Mouse (Mus musculus): Measurements from ENCODE around the gene Sost.

DNA sequence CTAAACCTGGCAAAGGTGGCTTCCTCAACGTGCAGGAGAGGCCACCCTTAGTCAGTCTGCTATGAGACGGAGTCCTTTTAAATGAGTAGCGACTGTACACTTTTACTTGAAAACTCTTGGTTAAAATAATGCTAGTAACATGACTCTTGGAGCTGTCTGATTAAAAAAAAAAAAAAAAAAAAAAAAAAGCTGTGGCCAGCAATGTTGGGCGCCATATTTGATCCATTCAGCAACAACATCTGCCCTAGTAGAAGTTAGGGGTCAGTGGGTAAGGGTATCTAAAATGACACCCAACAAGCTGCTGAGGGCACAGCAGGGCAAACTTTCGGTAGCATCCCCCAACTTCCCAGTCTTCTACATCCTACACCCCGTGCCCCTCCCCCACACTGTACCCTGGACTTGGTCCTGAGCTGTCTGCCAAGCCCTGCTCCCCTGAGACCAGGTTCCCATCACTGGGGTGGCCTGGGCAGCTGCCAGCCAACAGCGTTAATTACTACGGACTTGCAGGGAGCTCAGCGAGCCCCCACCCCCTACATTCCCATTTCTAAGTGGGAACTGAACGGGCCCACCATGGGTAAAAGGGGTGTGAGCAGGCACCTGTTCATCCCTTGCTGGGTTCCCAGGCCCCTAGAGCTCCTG, 39.7 kb downstream of the Sost start:
- no peak for TF ChIP-seq CTCF (IDR thresholded peaks at IDR 0.05; ENCODE audit: control insufficient read depth, insufficient read depth, low read length)
- no peak for TF ChIP-seq POLR2A (IDR thresholded peaks at IDR 0.05; ENCODE audit: borderline replicate concordance, control insufficient read depth, low read depth, low read length)
